Mouse (Mus musculus) CH12.LX (cell line): ENCODE data around the gene Mrpl48. TPM values are rescaled to one million over a fixed set of nuclear protein-coding genes. Genes with fewer than 3 reads are reported as not detected.

ENCODE experiments used
- DNase-seq: peaks from one replicate; pipeline ENCODE4 v3.0.0-alpha.2; 2013; ENCODE audit errors: extremely low read depth
- H3K27ac ChIP-seq: 2 replicates; pipeline ENCODE4 v1.5.1; 2012; ENCODE audit warnings: low read depth, mild to moderate bottlenecking, control low read depth, moderate library complexity; ENCODE audit not compliant: insufficient read depth
- H3K27me3 ChIP-seq: replicated peaks from 2 replicates; pipeline ENCODE3; 2012; ENCODE audit warnings: inconsistent platforms
- H3K36me3 ChIP-seq, 2 experiments: replicated peaks in 1 of 2; 2 replicates each; pipeline versions ENCODE3 to v1.6.1; 2012; ENCODE audit warnings: inconsistent platforms in 1 of 2, low read length in 1 of 2, mild to moderate bottlenecking in 1 of 2, mixed read lengths in 1 of 2, moderate library complexity in 1 of 2; ENCODE audit not compliant: control insufficient read depth in 1 of 2, insufficient read depth in 1 of 2
- H3K4me1 ChIP-seq, 2 experiments: 2 replicates each; pipeline ENCODE4 v1.6.1; 2012; ENCODE audit warnings: inconsistent platforms in 1 of 2, moderate library complexity in 1 of 2; ENCODE audit not compliant: insufficient read depth in 2 of 2, control insufficient read depth in 1 of 2
- H3K4me2 ChIP-seq: 2 replicates; pipeline ENCODE4 v1.6.1; 2012; ENCODE audit warnings: low read depth, mild to moderate bottlenecking, control low read depth; ENCODE audit not compliant: poor library complexity, insufficient read depth, severe bottlenecking
- H3K4me3 ChIP-seq, 3 experiments: fragments of 150-350 bp in 1 of 3; sonication (generic) in 1 of 3; replicated peaks in 1 of 3; 2 replicates each; pipeline versions ENCODE3 to v1.5.1; 2011 to 2012; ENCODE audit warnings: low read depth in 2 of 3, low read length in 2 of 3, mild to moderate bottlenecking in 2 of 3, moderate library complexity in 2 of 3, control low read depth in 1 of 3, improper control_type of control experiment in 1 of 3, inconsistent platforms in 1 of 3, mixed read lengths in 1 of 3; ENCODE audit not compliant: poor library complexity in 1 of 3
- H3K79me2 ChIP-seq: replicated peaks from 2 replicates; pipeline ENCODE4 v1.6.1; 2012; ENCODE audit warnings: mild to moderate bottlenecking, moderate library complexity; ENCODE audit not compliant: control insufficient read depth, poor library complexity, insufficient read depth, severe bottlenecking; ENCODE audit errors: extremely low read depth
- H3K9ac ChIP-seq: 2 replicates; pipeline ENCODE4 v1.6.1; 2012; ENCODE audit warnings: low read depth, mild to moderate bottlenecking, control low read depth, moderate library complexity; ENCODE audit not compliant: insufficient read depth
- H3K9me3 ChIP-seq: replicated peaks from 2 replicates; pipeline ENCODE3; 2012; ENCODE audit warnings: low read length, inconsistent platforms, mixed read lengths
- CTCF ChIP-seq, 2 experiments: IDR thresholded peaks in 1 of 2; conservative IDR thresholded peaks in 1 of 2; 2 replicates each; pipeline ENCODE4 v1.5.1; 2011 to 2012; ENCODE audit warnings: low read depth in 2 of 2, low read length in 2 of 2, improper control_type of control experiment in 1 of 2, inconsistent platforms in 1 of 2, mild to moderate bottlenecking in 1 of 2, moderate library complexity in 1 of 2
- E2F4 ChIP-seq: IDR thresholded peaks from 2 replicates; pipeline ENCODE4 v1.6.1; 2011; ENCODE audit warnings: low read depth, low read length, improper control_type of control experiment; ENCODE audit not compliant: insufficient replicate concordance
- EP300 ChIP-seq: IDR thresholded peaks from 2 replicates; pipeline ENCODE4 v1.6.1; 2011; ENCODE audit warnings: low read length, improper control_type of control experiment
- GABPA ChIP-seq: IDR thresholded peaks from 2 replicates; pipeline ENCODE4 v1.6.1; 2012; ENCODE audit warnings: low read depth, low read length, improper control_type of control experiment, inconsistent platforms; ENCODE audit not compliant: insufficient replicate concordance
- HCFC1 ChIP-seq: IDR thresholded peaks from 2 replicates; pipeline ENCODE4 v1.6.1; 2012; ENCODE audit warnings: low read depth, mild to moderate bottlenecking, inconsistent platforms, low read length, improper control_type of control experiment
- JUN ChIP-seq: IDR thresholded peaks from 2 replicates; pipeline ENCODE4 v1.6.1; 2011; ENCODE audit warnings: low read depth, mild to moderate bottlenecking, low read length, improper control_type of control experiment, moderate library complexity; ENCODE audit not compliant: insufficient read depth
- KAT2A ChIP-seq: IDR thresholded peaks from 2 replicates; pipeline ENCODE4 v1.6.1; 2012; ENCODE audit warnings: low read length, improper control_type of control experiment, inconsistent platforms; ENCODE audit not compliant: insufficient replicate concordance
- MYC ChIP-seq: IDR thresholded peaks from 2 replicates; pipeline ENCODE4 v1.6.1; 2011; ENCODE audit warnings: low read depth, mild to moderate bottlenecking, improper control_type of control experiment, low read length
- NRF1 ChIP-seq: IDR thresholded peaks from 2 replicates; pipeline ENCODE4 v1.6.1; 2014; ENCODE audit warnings: low read depth, mild to moderate bottlenecking, inconsistent platforms, low read length, improper control_type of control experiment, moderate library complexity
- POLR2A ChIP-seq: IDR thresholded peaks from 2 replicates; pipeline ENCODE4 v1.6.1; 2011; ENCODE audit warnings: low read depth, mild to moderate bottlenecking, improper control_type of control experiment, low read length
- POLR2AphosphoS2 ChIP-seq: IDR thresholded peaks from 2 replicates; pipeline ENCODE4 v1.6.1; 2011; ENCODE audit warnings: low read depth, low read length, improper control_type of control experiment
- SIN3A ChIP-seq: IDR thresholded peaks from 2 replicates; pipeline ENCODE4 v1.6.1; 2012; ENCODE audit warnings: low read length, improper control_type of control experiment, inconsistent platforms
- SMC3 ChIP-seq: IDR thresholded peaks from 2 replicates; pipeline ENCODE4 v1.6.1; 2011; ENCODE audit warnings: low read depth, low read length, improper control_type of control experiment
- TBP ChIP-seq: conservative IDR thresholded peaks from 2 replicates; pipeline ENCODE4 v1.6.1; 2011; ENCODE audit warnings: low read depth, low read length, improper control_type of control experiment
- TCF12 ChIP-seq: IDR thresholded peaks from 2 replicates; pipeline ENCODE4 v1.6.1; 2014; ENCODE audit warnings: low read depth, mild to moderate bottlenecking, inconsistent platforms, low read length, improper control_type of control experiment
- ZKSCAN1 ChIP-seq: IDR thresholded peaks from 2 replicates; pipeline ENCODE4 v1.6.1; 2012; ENCODE audit warnings: low read depth, inconsistent platforms, low read length, improper control_type of control experiment, borderline replicate concordance
- dilution Hi-C: fragments of 300-500 bp; cut with MboI; formaldehyde crosslinking; loops from 2 replicates; pipeline ENCODE4 v1.14.3; 2020; ENCODE audit warnings: low sequenced_read_pairs; ENCODE audit not compliant: extremely low pct_unique_long_range_greater_than_20kb, extremely low pct_ligation_motif_present
- in situ Hi-C: fragments of 300-500 bp; cut with MboI; formaldehyde crosslinking; loops from 3 replicates; pipeline ENCODE4 v1.14.3; 2019; ENCODE audit warnings: low sequenced_read_pairs, low pct_ligation_motif_present, low pct_unique_long_range_greater_than_20kb, mixed read lengths
- polyA plus RNA-seq: library from polyadenylated mRNA; unstranded; fragments of >175 nt; gene quantifications from 2 replicates; pipeline ENCODE4 v1.2.1, GENCODE M21; 2012; ENCODE audit warnings: low read depth; ENCODE audit not compliant: insufficient read length
- total RNA-seq, 2 experiments: library from RNA; depleted of rRNA; stranded (reverse); fragments of 300-350 nt in 1 of 2; fragments of >200 nt in 1 of 2; gene quantifications; 2 replicates each; pipeline ENCODE4 v1.2.3; 2012 to 2014

Gene Mrpl48
- total and polyA plus RNA-seq, 3 experiments: 39.1 to 99.4 (median 98.5) TPM

DNA sequence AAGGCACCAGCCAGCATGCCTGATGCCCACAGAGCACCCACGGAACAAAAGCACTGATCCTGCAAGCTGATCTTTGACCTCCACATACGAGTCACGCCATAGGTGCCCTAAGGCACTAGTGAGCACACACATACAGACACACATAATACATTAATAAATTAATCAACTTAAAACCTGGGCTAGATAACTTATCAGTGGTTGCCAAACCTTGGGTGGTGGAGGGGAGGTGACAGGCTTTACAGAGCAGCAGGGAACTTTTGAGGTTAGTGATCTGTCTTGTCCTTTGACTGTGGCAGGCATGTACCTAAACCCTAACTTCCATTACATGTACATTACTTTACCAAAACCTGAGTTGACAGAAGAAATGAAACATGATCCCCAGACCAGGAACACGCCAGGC lies 48.8 kb downstream of the Mrpl48 start:
- in situ Hi-C loops: no loop called here

DNA sequence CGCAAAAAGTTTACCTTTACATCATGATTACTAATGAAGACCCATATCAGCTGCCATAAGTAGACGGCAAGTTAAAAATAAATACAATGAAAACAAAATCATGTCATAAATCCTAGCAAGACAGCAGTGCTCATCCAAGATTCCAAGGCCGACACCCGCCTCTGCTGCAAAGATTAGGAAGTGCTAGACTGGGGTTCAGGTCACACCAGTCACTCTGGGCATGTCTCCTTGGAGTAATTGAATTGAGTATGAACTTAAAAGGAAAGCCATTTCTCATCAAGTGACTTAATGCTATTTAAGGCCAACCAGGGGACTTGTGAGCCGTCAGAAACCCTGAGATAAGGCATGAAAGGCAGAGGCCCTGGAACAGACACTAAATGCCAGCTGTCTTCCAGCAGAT lies 50.9 kb downstream of the Mrpl48 start:
- no peak overlapping the region for H3K27ac ChIP-seq
- in situ Hi-C loops: no loop called here
- H3K36me3 ChIP-seq: peaks cover 6 to 59% of the 10 kb centered on the region in 2 experiments
- TF ChIP-seq NRF1 (no peak), E2F4 (no peak), POLR2AphosphoS2 (no peak), GABPA (no peak), SMC3 (no peak), EP300 (no peak), TCF12 (no peak), SIN3A (no peak), ZKSCAN1 (no peak), CTCF (conservative IDR thresholded peaks at IDR 0.05 in 1 of 2, IDR thresholded peaks at IDR 0.05 in 1 of 2; ENCODE audit: low read depth in 2 of 2, low read length in 2 of 2) (no peak), POLR2A (no peak)
- H3K79me2 ChIP-seq: no peaks in the 10 kb centered on the region
- H3K4me2 ChIP-seq: no peak overlapping the region
- no peak overlapping the region for H3K4me3 ChIP-seq
- dilution Hi-C loops: no loop called here
- H3K9me3 ChIP-seq: no peaks in the 10 kb centered on the region
- no peak overlapping the region for H3K9ac ChIP-seq
- DNase-seq: no peak
- no peaks in the 10 kb centered on the region for H3K4me1 ChIP-seq
- no peaks in the 10 kb centered on the region for H3K27me3 ChIP-seq

More for the DNA sequence above, 48.8 kb downstream of the Mrpl48 start:
- Histone ChIP-seq H3K4me3 (no peak overlapping the region), H3K27ac (no peak overlapping the region), H3K9me3 (no peaks in the 10 kb centered on the region), H3K9ac (no peak overlapping the region), H3K4me1 (no peaks in the 10 kb centered on the region), H3K27me3 (no peaks in the 10 kb centered on the region), H3K36me3 (peaks cover 2 to 55% of the 10 kb centered on the region in 2 experiments), H3K79me2 (no peaks in the 10 kb centered on the region), H3K4me2 (no peak overlapping the region)
- dilution Hi-C loops: no loop called here
- no peak for DNase-seq
- TF ChIP-seq MYC: no peak
- TF ChIP-seq EP300: no peak
- no peak for TF ChIP-seq KAT2A
- TF ChIP-seq HCFC1: no peak
- TF ChIP-seq TBP: no peak
- no peak for TF ChIP-seq NRF1
- no peak for TF ChIP-seq JUN
- TF ChIP-seq TCF12: no peak
